14 mouse cellular contexts compared by ENCODE assay signal in genomic region chr13:111778606-111779005, GRCm38 (mm10). TPM values are rescaled to one million over a fixed set of nuclear protein-coding genes. Genes with fewer than 3 reads are reported as not detected.
A peak's percentile ranks its signal among the peaks of the same experiment; 100 is the strongest.
DNase-seq lines count a peak whose midpoint lies in the region; ATAC-seq lines count a peak whose summit lies in the region.
"Had no signal": no experiment of that assay in that cellular context is flagged by ENCODE, and none has a peak within 500 bp of the region (broad histone marks: within the 10 kb centered on the region; RNA-seq: fewer than 3 reads in every experiment).

No protein-coding gene starts in this region.

- H3K27me3 ChIP-seq in heart, embryonic 12.5 days (replicated peaks): no peaks in the 10 kb centered on the region
- no peaks in the 10 kb centered on the region for H3K27me3 ChIP-seq in liver, embryonic 16.5 days (ENCODE audit: control insufficient read depth, insufficient read depth, low read depth, low read length)
- no peaks in the 10 kb centered on the region for H3K27me3 ChIP-seq in forebrain, embryonic 16.5 days (replicated peaks; ENCODE audit: control insufficient read depth, insufficient read depth, low read length)
- H3K27me3 ChIP-seq: heart, embryonic 13.5 days; limb, embryonic 12.5 days had no signal

- no peak overlapping the region for H3K4me3 ChIP-seq in heart, embryonic 12.5 days
- no peak overlapping the region for H3K4me3 ChIP-seq in liver, embryonic 16.5 days (ENCODE audit: low read depth, low read length)
- no peak overlapping the region for H3K4me3 ChIP-seq in forebrain, embryonic 16.5 days (replicated peaks; ENCODE audit: low read length)
- H3K4me3 ChIP-seq: heart, embryonic 13.5 days; limb, embryonic 12.5 days had no signal

- H3K27ac ChIP-seq in heart, embryonic 12.5 days (ENCODE audit: poor library complexity, severe bottlenecking): no peak overlapping the region
- H3K27ac ChIP-seq in liver, embryonic 16.5 days (ENCODE audit: low read length): no peak overlapping the region
- H3K27ac ChIP-seq in forebrain, embryonic 16.5 days (ENCODE audit: low read length): no peak overlapping the region
- H3K27ac ChIP-seq: heart, embryonic 13.5 days; limb, embryonic 12.5 days; stomach, postnatal 0 days had no signal

- peaks cover 28% of the 10 kb centered on the region for H3K36me3 ChIP-seq in heart, embryonic 12.5 days
- H3K36me3 ChIP-seq in liver, embryonic 16.5 days (ENCODE audit: control insufficient read depth, insufficient read depth): peaks cover 12% of the 10 kb centered on the region
- no peaks in the 10 kb centered on the region for H3K36me3 ChIP-seq in forebrain, embryonic 16.5 days (ENCODE audit: control insufficient read depth, insufficient read depth)

- DNase-seq in heart, postnatal 4 days: no peak
- peak; percentile 36 to 45 for DNase-seq in spleen, postnatal 36 days (ENCODE audit: low spot score in 2 of 2)
- no peak for DNase-seq in spleen, adult 18-20 months
- DNase-seq in retina, postnatal 1 day: no peak
- DNase-seq in adrenal gland, postnatal 36 days: no peak
- DNase-seq: cerebellum, adult 9-10 months; kidney, postnatal 36 days had no signal

- WGBS in heart, embryonic 12.5 days: 54% methylated on average over 6 of the region's 6 CpGs
- 19% methylated on average over 6 of the region's 6 CpGs for WGBS in liver, embryonic 16.5 days (ENCODE audit: insufficient replicate concordance)
- WGBS in forebrain, embryonic 16.5 days: 90% methylated on average over 6 of the region's 6 CpGs

- no peak overlapping the region for H3K9ac ChIP-seq in heart, embryonic 12.5 days
- H3K9ac ChIP-seq in liver, embryonic 16.5 days (ENCODE audit: low read depth, low read length): no peak overlapping the region
- H3K9ac ChIP-seq in forebrain, embryonic 16.5 days (replicated peaks; ENCODE audit: low read depth, low read length): no peak overlapping the region
- H3K9ac ChIP-seq: heart, embryonic 13.5 days; limb, embryonic 12.5 days had no signal

- H3K4me1 ChIP-seq in heart, embryonic 12.5 days (replicated peaks): peaks cover 37% of the 10 kb centered on the region
- H3K4me1 ChIP-seq in liver, embryonic 16.5 days (ENCODE audit: control insufficient read depth, low read depth, low read length): peaks cover 21% of the 10 kb centered on the region
- peaks cover 11% of the 10 kb centered on the region for H3K4me1 ChIP-seq in forebrain, embryonic 16.5 days (replicated peaks; ENCODE audit: control insufficient read depth, insufficient read depth, low read length)

- 0 out of 2 replicates have a peak overlapping the region, but pooled peaks have one; percentile 3 for H3K4me2 ChIP-seq in heart, embryonic 12.5 days
- H3K4me2 ChIP-seq in liver, embryonic 16.5 days (ENCODE audit: low read depth, low read length): peak overlapping the region; percentile 27; the same call in 1 of the 2 replicates
- no peak overlapping the region for H3K4me2 ChIP-seq in forebrain, embryonic 16.5 days (ENCODE audit: low read length)
- H3K4me2 ChIP-seq: heart, embryonic 13.5 days; limb, embryonic 12.5 days had no signal

- no peaks in the 10 kb centered on the region for H3K9me3 ChIP-seq in heart, embryonic 12.5 days (replicated peaks)
- H3K9me3 ChIP-seq in liver, embryonic 16.5 days (replicated peaks; ENCODE audit: control insufficient read depth, low read length): no peaks in the 10 kb centered on the region
- H3K9me3 ChIP-seq in forebrain, embryonic 16.5 days (ENCODE audit: control insufficient read depth, low read length): no peaks in the 10 kb centered on the region
- H3K9me3 ChIP-seq: heart, embryonic 13.5 days; limb, embryonic 12.5 days had no signal

- ATAC-seq in heart, embryonic 12.5 days (ENCODE audit: insufficient number of reproducible peaks, low FRiP score): no peak
- ATAC-seq in liver, embryonic 16.5 days (ENCODE audit: low read depth): no peak
- no peak for ATAC-seq in forebrain, embryonic 16.5 days
- ATAC-seq: intestine, embryonic 16.5 days had no signal

RNA-seq across cellular contexts. Expression of gene Map3k1, which starts 30.2 kb away (rescaled TPM):
- 16.7 and 18.7 TPM in 2 replicates for polyA plus RNA-seq in heart, embryonic 12.5 days (2016; fragmentation: Nextera tagmentation; extraction: Ambion mirVana)
- 10 to 100 TPM; 29.9 to 33.8 TPM for total RNA-seq in heart, postnatal 4 days (2021)
- polyA plus RNA-seq in liver, embryonic 16.5 days (2015; fragmentation: Nextera tagmentation; extraction: Ambion mirVana): 12.8 and 13.7 TPM in 2 replicates
- polyA plus RNA-seq in forebrain, embryonic 16.5 days (2015; fragmentation: Nextera tagmentation; extraction: Ambion mirVana): 10.4 and 10.7 TPM in 2 replicates
- total RNA-seq in adrenal gland, postnatal 36 days (2021): 10 to 100 TPM; 48.2 to 56.2 TPM

Comparison
In these comparisons a context has a peak if more than half of its experiments do, and no peak if none do; other contexts are left out.
1. DNase-seq: peak in spleen, postnatal 36 days (2 of 2); none in heart, postnatal 4 days (single experiment), spleen, adult 18-20 months (0 of 2), retina, postnatal 1 day (single experiment) and adrenal gland, postnatal 36 days (0 of 2).